Mouse (Mus musculus) liver, adult 2 months (tissue): ENCODE measurements at regions not wholly inside any gene's neighbourhood (a gene's known extent, or its start where the extent isn't known, plus 50 kb on each side); places are given as distances from the start of the nearest gene placed in this dataset.

ENCODE experiments used
- DNase-seq: peaks from one replicate; pipeline ENCODE4 v3.0.0-alpha.2; 2011; ENCODE audit warnings: low read depth, low spot score; ENCODE audit errors: extremely low read depth
- H3K27ac ChIP-seq: fragments of 200-500 bp; replicated peaks from 2 replicates; pipeline ENCODE4 v1.5.1; 2012; ENCODE audit warnings: low read depth, mild to moderate bottlenecking, control low read depth, inconsistent platforms, low read length; ENCODE audit not compliant: insufficient read depth
- H3K27me3 ChIP-seq: fragments of 200-500 bp; 2 replicates; pipeline ENCODE4 v1.6.1; 2012; ENCODE audit warnings: mild to moderate bottlenecking, moderate library complexity, low read length, inconsistent platforms; ENCODE audit not compliant: control insufficient read depth, insufficient read depth
- H3K36me3 ChIP-seq: fragments of 200-500 bp; 2 replicates; pipeline ENCODE4 v1.6.1; 2012; ENCODE audit warnings: low read length, inconsistent platforms; ENCODE audit not compliant: control insufficient read depth, insufficient read depth
- H3K4me1 ChIP-seq: fragments of 200-500 bp; 2 replicates; pipeline ENCODE4 v1.6.1; 2011; ENCODE audit warnings: low read length; ENCODE audit not compliant: control insufficient read depth, insufficient read depth
- H3K4me3 ChIP-seq: fragments of 200-500 bp; 2 replicates; pipeline ENCODE4 v1.5.1; 2011; ENCODE audit warnings: low read depth, mild to moderate bottlenecking, control low read depth, low read length, moderate library complexity; ENCODE audit not compliant: insufficient read depth
- H3K79me2 ChIP-seq: fragments of 200-500 bp; 2 replicates; pipeline ENCODE4 v1.6.1; 2012; ENCODE audit warnings: inconsistent platforms, mild to moderate bottlenecking, low read length, moderate library complexity; ENCODE audit not compliant: control insufficient read depth, insufficient read depth
- H3K9ac ChIP-seq: fragments of 200-500 bp; 2 replicates; pipeline ENCODE4 v1.6.1; 2012; ENCODE audit warnings: low read depth, mild to moderate bottlenecking, control low read depth, inconsistent platforms, low read length
- CTCF ChIP-seq: fragments of 200-500 bp; IDR thresholded peaks from 2 replicates; pipeline ENCODE4 v1.5.1; 2011; ENCODE audit warnings: low read depth, low read length, control low read depth
- POLR2A ChIP-seq: fragments of 200-500 bp; IDR thresholded peaks from 2 replicates; pipeline ENCODE4 v1.6.1; 2011; ENCODE audit warnings: low read length, control low read depth; ENCODE audit not compliant: insufficient read depth; ENCODE audit errors: extremely low read depth
- WGBS: fragments of 180-500 bp; shearing (Covaris S2); methylation state at CpG from one replicate; pipeline ENCODE4 v1.1.7; 2018; 5-methylcytosine and 5-hydroxymethylcytosine counted together

DNA sequence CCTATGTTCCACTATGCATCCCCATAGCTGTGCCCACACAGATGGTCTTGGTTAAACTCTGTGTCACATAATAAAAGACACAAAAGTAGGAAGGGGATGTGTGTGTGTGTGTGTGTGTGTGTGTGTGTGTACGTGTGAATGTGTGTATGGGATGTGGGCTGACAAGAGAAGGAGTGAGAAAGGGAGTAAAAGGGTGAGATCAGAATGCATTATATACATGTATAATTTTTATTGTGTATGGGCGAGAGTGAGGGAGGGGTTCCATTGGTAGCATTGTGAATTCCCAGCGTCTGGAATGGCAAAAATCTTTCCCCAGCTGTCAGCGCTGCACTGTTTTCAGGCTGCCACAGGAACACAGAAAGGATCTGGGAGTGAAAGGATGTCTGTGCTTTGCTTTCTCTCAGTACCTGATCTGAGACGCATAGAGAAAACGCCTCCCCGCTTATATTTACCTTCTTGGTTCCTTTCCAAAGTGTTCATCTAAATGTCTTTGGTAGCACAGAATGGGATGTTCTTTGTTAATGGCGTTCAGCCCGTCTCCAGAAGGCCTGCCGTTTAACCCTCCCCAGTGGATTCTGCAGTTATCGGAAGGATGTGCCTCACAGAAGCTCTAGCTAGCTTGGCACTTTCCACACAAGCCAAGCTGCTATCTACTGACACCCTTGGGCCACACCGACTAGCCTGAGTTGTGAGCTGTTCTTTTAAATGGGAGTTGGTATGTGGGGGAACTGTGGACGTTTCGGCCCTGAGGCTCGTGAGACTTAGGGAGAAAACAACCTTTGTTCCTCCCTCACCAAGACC is 785.8 kb downstream of the Tmem114 start:
- TF ChIP-seq CTCF (no peak), POLR2A (no peak)
- Histone ChIP-seq H3K27ac (no peak overlapping the region), H3K79me2 (no peaks in the 10 kb centered on the region), H3K9ac (no peak overlapping the region), H3K4me1 (no peaks in the 10 kb centered on the region), H3K36me3 (no peaks in the 10 kb centered on the region), H3K27me3 (no peaks in the 10 kb centered on the region), H3K4me3 (no peak overlapping the region)
- no peak for DNase-seq
- WGBS = 81% methylated on average over 15 of the region's 15 CpGs

DNA sequence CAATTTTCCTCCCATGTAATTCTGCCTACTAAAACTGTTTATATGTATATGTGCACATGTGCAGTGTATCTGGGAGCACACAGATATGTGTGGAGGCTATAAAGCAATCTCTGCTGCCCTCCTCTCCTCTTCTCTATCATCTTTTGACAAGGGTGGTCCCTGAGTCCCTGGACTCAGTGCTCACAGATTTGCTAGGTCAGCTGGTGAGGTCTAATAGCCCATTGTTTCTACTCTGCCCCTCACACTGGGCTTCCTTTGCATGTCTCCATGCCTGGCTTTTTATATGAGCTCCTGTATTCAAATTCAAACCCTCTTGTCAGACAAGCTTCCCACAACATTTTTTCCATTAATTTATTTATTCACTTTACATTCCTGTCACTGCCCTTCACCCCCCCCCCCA is 786.9 kb downstream of the Tmem114 start:
- Histone ChIP-seq H3K36me3 (no peaks in the 10 kb centered on the region), H3K4me3 (no peak overlapping the region), H3K9ac (no peak overlapping the region), H3K4me1 (no peaks in the 10 kb centered on the region), H3K79me2 (no peaks in the 10 kb centered on the region), H3K27me3 (no peaks in the 10 kb centered on the region), H3K27ac (no peak overlapping the region)
- no peak for DNase-seq
- TF ChIP-seq CTCF (no peak), POLR2A (no peak)

- no peaks in the 10 kb centered on the region for H3K4me1 ChIP-seq
- H3K9ac ChIP-seq = no peak overlapping the region
- no peaks in the 10 kb centered on the region for H3K36me3 ChIP-seq
- no peak overlapping the region for H3K27ac ChIP-seq
- 79% methylated on average over 5 of the region's 5 CpGs for WGBS
- no peaks in the 10 kb centered on the region for H3K27me3 ChIP-seq
- TF ChIP-seq POLR2A (no peak), CTCF (no peak)
- H3K4me3 ChIP-seq = no peak overlapping the region
- DNase-seq = no peak
- H3K79me2 ChIP-seq = no peaks in the 10 kb centered on the region
Observed at GRCm38 (mm10) chr16:7637121-7637700, 787.7 kb downstream of the Tmem114 start.

GRCm38 (mm10) chr16:7636326-7636725 is 788.6 kb downstream of the Tmem114 start:
- DNase-seq = no peak
- H3K4me3 ChIP-seq = no peak overlapping the region
- TF ChIP-seq CTCF (no peak), POLR2A (no peak)
- no peaks in the 10 kb centered on the region for H3K36me3 ChIP-seq
- 80% methylated on average over 5 of the region's 5 CpGs for WGBS
- no peak overlapping the region for H3K9ac ChIP-seq
- no peaks in the 10 kb centered on the region for H3K27me3 ChIP-seq
- no peaks in the 10 kb centered on the region for H3K79me2 ChIP-seq
- no peaks in the 10 kb centered on the region for H3K4me1 ChIP-seq
- H3K27ac ChIP-seq = no peak overlapping the region

GRCm38 (mm10) chr16:7632474-7632873 is 792.5 kb downstream of the Tmem114 start:
- no peaks in the 10 kb centered on the region for H3K36me3 ChIP-seq
- no peak for TF ChIP-seq POLR2A
- H3K4me3 ChIP-seq = no peak overlapping the region
- no peak overlapping the region for H3K9ac ChIP-seq
- WGBS = 47% methylated on average over 5 of the region's 5 CpGs
- no peak overlapping the region for H3K27ac ChIP-seq
- H3K27me3 ChIP-seq = no peaks in the 10 kb centered on the region
- no peak for DNase-seq
- H3K4me1 ChIP-seq = no peaks in the 10 kb centered on the region
- H3K79me2 ChIP-seq = no peaks in the 10 kb centered on the region

- Histone ChIP-seq H3K9ac (no peak overlapping the region), H3K4me3 (no peak overlapping the region), H3K27me3 (no peaks in the 10 kb centered on the region), H3K79me2 (no peaks in the 10 kb centered on the region), H3K4me1 (no peaks in the 10 kb centered on the region), H3K36me3 (no peaks in the 10 kb centered on the region), H3K27ac (no peak overlapping the region)
- no peak for TF ChIP-seq POLR2A
- no peak for TF ChIP-seq CTCF
- WGBS = 72% methylated on average over 8 of the region's 8 CpGs
- DNase-seq = no peak
Observed at GRCm38 (mm10) chr16:7628351-7628750, 796.6 kb downstream of the Tmem114 start.
